Mouse (Mus musculus) gastrocnemius, postnatal 36 days (tissue): ENCODE data around the gene Nucks1. TPM values are rescaled to one million over a fixed set of nuclear protein-coding genes. Genes with fewer than 3 reads are reported as not detected.

Experiments used
- total RNA-seq, 2 experiments: library from RNA; stranded (reverse); gene quantifications; 2 replicates each; pipeline ENCODE4 v1.2.3; 2021

Gene Nucks1
- total RNA-seq, 2 experiments from 2014 or later, result 55.6 to 61.1 TPM

Other genes with a start within 250 kb of the Nucks1 start
- 1 to 10 TPM; 2.8 to 2.9 TPM for gene Rab7b, start 221.8 kb upstream of the Nucks1 start, total RNA-seq
- not detected for gene Slc26a9, start 166.5 kb upstream of the Nucks1 start, total RNA-seq
- gene Pm20d1, start 113.2 kb upstream of the Nucks1 start, total RNA-seq, result under 1 TPM; 0.57 to 0.69 TPM
- gene Slc41a1, start 83.0 kb upstream of the Nucks1 start, total RNA-seq, result 10 to 100 TPM; 37.2 to 47.2 TPM
- 1 to 10 TPM; 5.0 to 5.9 TPM for gene Rab29, start 43.3 kb upstream of the Nucks1 start, total RNA-seq
- 1 to 10 TPM; 1.9 to 2.1 TPM for gene Slc45a3, start 52.4 kb downstream of the Nucks1 start, total RNA-seq
- gene Elk4, start 97.1 kb downstream of the Nucks1 start, total RNA-seq, result 10 to 100 TPM; 60.7 to 64.9 TPM
- 1 to 10 TPM; 3.7 to 3.9 TPM for gene Mfsd4a, start 157.5 kb downstream of the Nucks1 start, total RNA-seq
- gene Cdk18, start 229.2 kb downstream of the Nucks1 start, total RNA-seq, result 1 to 10 TPM; 2.5 to 4.2 TPM